Mouse (Mus musculus) hindbrain, embryonic 10.5 days (tissue): Measurements from ENCODE around the gene Slc22a20. TPM values are rescaled to one million over a fixed set of nuclear protein-coding genes. Genes with fewer than 3 reads are reported as not detected.

ENCODE experiments used
- DNase-seq: peaks from one replicate; pipeline ENCODE4 v3.0.0-alpha.2; 2017; ENCODE audit warnings: low spot score
- H3K27ac ChIP-seq: fragments of 300-500 bp; sonication (generic); 2 replicates; pipeline ENCODE4 v1.5.1; 2016; ENCODE audit warnings: mild to moderate bottlenecking, moderate library complexity
- H3K27me3 ChIP-seq: fragments of 300-500 bp; sonication (generic); 2 replicates; pipeline ENCODE4 v1.6.1; 2016; ENCODE audit warnings: mild to moderate bottlenecking; ENCODE audit not compliant: poor library complexity, insufficient read depth, severe bottlenecking
- H3K36me3 ChIP-seq: fragments of 300-500 bp; sonication (generic); 2 replicates; pipeline ENCODE4 v1.6.1; 2016; ENCODE audit warnings: mild to moderate bottlenecking, moderate library complexity
- H3K4me1 ChIP-seq: fragments of 300-500 bp; sonication (generic); replicated peaks from 2 replicates; pipeline ENCODE4 v1.6.1; 2016; ENCODE audit warnings: mild to moderate bottlenecking
- H3K4me3 ChIP-seq: fragments of 300-500 bp; sonication (generic); 2 replicates; pipeline ENCODE4 v1.5.1; 2016; ENCODE audit warnings: mild to moderate bottlenecking, moderate library complexity
- H3K9me3 ChIP-seq: fragments of 300-500 bp; sonication (generic); 2 replicates; pipeline ENCODE4 v1.6.1; 2016; ENCODE audit warnings: mild to moderate bottlenecking, moderate library complexity
- WGBS: fragments of 180-500 bp; shearing (Covaris S2); methylation state at CpG from one replicate; pipeline ENCODE4 v1.1.7; 2016; 5-methylcytosine and 5-hydroxymethylcytosine counted together
- polyA plus RNA-seq: library from polyadenylated mRNA; unstranded; fragments of >200 nt; fragmentation: Nextera tagmentation; extraction: Ambion mirVana; gene quantifications from 2 replicates; pipeline ENCODE4 v1.2.1, GENCODE M21; 2016

Gene Slc22a20
- not detected in 2 replicates for polyA plus RNA-seq

DNA sequence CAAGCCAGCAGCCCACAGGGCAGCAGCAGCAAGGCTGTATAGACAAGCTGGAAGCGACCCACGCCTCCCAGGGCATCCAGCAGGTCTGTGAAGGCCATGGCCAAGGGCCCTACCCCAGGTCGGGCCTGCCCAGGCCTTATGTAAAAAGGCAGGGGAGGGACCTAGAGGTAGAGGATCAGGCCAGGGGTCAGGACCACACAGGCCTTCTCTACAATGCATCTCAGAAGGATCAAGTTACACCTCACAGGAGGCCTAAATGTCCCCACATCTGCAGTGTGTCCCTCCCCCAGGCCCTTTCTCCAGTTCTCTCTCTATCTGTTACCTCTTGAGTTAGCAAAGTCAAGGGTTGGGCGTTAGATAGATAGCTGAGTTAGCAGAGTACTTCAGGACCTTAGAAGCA, at the start of gene Slc22a20:
Gene Slc22a20, minus strand, starts transcription at position 101 of the 400 bp plus-strand sequence.
- peaks cover 27% of the 10 kb centered on the region for H3K4me1 ChIP-seq
- 48% methylated on average over 4 of the region's 4 CpGs for WGBS
- H3K36me3 ChIP-seq, result no peaks in the 10 kb centered on the region
- H3K4me3 ChIP-seq, result 0 out of 2 replicates have a peak within 1 kb of the TSS, but pooled peaks have one; percentile 1
- no peak for DNase-seq
- H3K27me3 ChIP-seq, result no peaks in the 10 kb centered on the region
- H3K9me3 ChIP-seq, result no peaks in the 10 kb centered on the region
- H3K27ac ChIP-seq, result peak within 1 kb of the TSS; percentile 64; the same call in 1 of the 2 replicates

DNA sequence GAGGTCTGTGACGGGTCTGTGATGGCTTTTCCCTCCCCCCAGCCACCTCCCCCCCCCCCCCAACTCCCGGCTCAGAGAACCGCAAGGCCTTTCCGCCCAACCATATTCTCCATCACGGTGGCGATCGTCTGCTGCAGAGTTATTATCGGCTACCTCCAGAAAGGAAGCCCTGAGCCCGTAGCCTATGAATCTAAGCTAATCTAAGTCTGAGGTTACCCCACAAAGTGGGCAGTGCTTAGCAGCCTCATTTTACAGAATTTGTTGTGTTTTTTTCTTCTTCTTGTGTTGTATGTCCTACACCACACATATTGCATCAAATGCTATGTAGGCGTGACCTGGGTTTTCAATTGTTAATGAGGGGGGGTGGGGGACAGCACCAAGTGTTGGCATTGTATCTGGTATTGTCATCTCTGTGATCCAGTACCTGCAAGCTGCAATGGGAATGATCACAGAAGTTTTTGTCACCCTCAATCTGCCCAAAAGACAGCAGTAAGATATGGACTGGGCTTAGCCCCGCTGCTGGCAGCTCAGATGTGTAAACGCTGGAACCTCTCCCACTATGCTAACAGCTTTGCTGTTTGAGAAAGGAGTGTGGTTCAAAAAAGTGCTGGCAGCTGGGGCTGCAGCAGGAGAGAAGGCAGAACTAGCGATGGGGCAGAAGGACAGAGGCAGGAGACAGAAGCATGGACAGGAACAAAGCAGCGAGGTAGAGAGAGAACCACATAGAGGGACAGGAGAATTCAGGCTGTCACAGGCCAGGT, 44.8 kb upstream of the Slc22a20 start:
- no peaks in the 10 kb centered on the region for H3K36me3 ChIP-seq
- DNase-seq, result no peak
- no peak overlapping the region for H3K4me3 ChIP-seq
- no peak overlapping the region for H3K27ac ChIP-seq
- no peaks in the 10 kb centered on the region for H3K9me3 ChIP-seq
- H3K27me3 ChIP-seq, result no peaks in the 10 kb centered on the region
- H3K4me1 ChIP-seq, result no peaks in the 10 kb centered on the region
- WGBS, result 74% methylated on average over 14 of the region's 14 CpGs

DNA sequence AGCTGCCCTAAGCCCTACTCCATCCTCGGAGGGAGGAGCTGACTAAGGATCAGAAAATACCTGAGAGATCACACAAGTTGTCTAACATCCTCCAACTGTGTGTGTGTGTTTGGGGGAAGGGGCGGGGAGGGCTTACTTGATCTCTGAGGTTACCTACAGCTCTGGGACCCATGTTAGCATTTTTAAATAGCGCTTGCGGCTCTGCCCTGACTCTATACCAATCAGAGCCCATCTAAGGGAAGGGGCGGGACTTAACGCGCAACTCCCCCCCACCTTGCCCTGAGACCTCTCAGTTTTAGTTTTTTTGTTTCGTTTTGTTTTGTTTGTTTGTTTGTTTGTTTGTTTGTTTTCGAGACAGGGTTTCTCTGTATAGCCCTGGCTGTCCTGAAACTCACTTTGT, 43.5 kb upstream of the Slc22a20 start:
- no peaks in the 10 kb centered on the region for H3K9me3 ChIP-seq
- H3K27me3 ChIP-seq, result no peaks in the 10 kb centered on the region
- H3K4me1 ChIP-seq, result no peaks in the 10 kb centered on the region
- H3K27ac ChIP-seq, result no peak overlapping the region
- 79% methylated on average over 9 of the region's 9 CpGs for WGBS
- H3K36me3 ChIP-seq, result no peaks in the 10 kb centered on the region
- no peak for DNase-seq
- no peak overlapping the region for H3K4me3 ChIP-seq

DNA sequence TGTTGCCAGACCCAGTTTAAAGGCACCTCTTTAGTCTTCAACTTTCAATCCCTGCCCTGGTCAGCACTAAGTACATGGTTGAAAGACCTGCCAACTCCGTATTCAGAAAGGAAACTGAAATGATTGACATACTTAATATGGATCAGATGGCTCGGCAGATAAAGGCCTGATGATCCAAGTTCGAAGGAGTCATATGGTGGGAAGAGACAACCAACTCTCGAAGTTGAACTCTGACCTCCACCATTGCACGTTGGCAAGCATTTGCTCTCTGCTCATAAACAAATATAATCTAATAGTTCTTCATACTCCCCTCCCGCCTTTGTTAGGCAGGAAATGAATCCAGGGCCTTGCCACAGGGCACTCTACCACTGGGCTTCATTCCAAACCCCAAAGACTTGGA, 43.0 kb upstream of the Slc22a20 start:
- Histone ChIP-seq H3K27me3 (no peaks in the 10 kb centered on the region), H3K36me3 (no peaks in the 10 kb centered on the region), H3K4me1 (no peaks in the 10 kb centered on the region), H3K27ac (no peak overlapping the region), H3K9me3 (no peaks in the 10 kb centered on the region), H3K4me3 (no peak overlapping the region)
- DNase-seq, result no peak
- WGBS, result 91% methylated on average over 6 of the region's 6 CpGs

DNA sequence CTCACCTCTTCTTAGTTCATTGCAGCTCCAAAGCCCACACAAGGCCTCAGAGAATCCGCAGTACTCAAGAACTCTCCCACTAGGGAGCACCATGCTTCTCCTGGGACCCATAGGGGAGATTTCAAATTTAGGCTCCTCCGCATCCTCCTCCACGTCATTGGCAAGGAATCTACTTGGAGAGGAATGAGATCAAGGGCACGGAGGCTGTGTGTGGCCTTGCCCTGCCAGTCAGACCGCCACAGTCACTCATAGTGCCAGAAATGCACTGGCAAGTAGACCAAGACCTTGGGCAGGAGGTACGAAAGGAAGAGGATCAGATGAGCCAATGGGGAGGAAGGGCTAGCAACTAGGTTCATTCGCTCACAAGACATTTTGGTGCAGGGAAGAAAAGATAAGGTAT, 38.0 kb upstream of the Slc22a20 start:
- Histone ChIP-seq H3K9me3 (no peaks in the 10 kb centered on the region), H3K27ac (0 out of 2 replicates have a peak overlapping the region, but pooled peaks have one; percentile 6), H3K36me3 (no peaks in the 10 kb centered on the region), H3K4me1 (peaks cover 9% of the 10 kb centered on the region; the same call in 1 of the 2 replicates), H3K4me3 (no peak overlapping the region), H3K27me3 (peaks cover 5% of the 10 kb centered on the region; the same call in 1 of the 2 replicates)
- 85% methylated on average over 7 of the region's 7 CpGs for WGBS
- no peak for DNase-seq

DNA sequence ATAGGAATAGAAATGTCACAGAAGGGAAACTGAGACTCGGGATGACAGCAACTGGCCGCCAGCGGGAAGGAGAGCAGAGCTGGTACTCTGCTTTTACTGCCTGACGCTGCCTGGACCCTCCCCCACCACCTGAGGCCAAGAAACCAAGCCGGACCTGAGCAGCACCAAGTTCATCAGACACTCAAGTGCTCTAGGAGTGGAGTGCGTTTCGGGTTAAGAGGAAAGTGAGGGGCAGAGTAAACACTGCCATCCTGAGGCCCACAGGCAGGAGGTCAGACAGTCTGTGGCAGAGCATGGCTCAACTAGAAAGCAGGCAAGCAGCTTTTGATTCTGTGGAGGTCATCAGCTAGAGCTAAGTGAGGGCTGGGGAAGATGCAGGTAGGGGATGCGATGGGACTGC, 37.1 kb upstream of the Slc22a20 start:
- DNase-seq, result no peak
- Histone ChIP-seq H3K9me3 (no peaks in the 10 kb centered on the region), H3K27me3 (peaks cover 5% of the 10 kb centered on the region; the same call in 1 of the 2 replicates), H3K27ac (no peak overlapping the region), H3K4me3 (no peak overlapping the region), H3K4me1 (peaks cover 9% of the 10 kb centered on the region; the same call in 1 of the 2 replicates), H3K36me3 (no peaks in the 10 kb centered on the region)
- WGBS, result 64% methylated on average over 8 of the region's 8 CpGs

DNA sequence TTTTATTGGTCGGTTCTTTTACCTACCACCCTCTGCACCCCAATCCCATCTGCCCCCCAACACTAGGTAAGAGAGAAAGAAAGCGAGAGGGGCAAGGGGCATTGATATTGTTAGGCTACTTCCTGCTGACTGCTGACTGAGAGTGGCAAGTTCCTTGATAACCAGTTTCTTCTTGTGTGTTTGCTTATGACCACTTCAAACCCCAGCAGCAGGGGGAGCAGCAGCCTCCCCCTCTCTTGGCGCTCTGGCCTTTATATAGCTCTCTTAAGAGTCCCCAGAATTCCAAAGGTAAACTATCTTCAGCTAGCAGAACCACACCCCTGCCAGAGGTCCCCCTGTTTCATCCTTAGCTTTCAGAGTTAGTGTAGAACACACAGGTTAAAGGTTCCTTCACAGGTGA, 34.3 kb upstream of the Slc22a20 start:
- WGBS, result 56% methylated on average over 3 of the region's 3 CpGs
- no peak for DNase-seq
- H3K4me3 ChIP-seq, result no peak overlapping the region
- H3K9me3 ChIP-seq, result no peaks in the 10 kb centered on the region
- no peaks in the 10 kb centered on the region for H3K36me3 ChIP-seq
- H3K27ac ChIP-seq, result no peak overlapping the region
- H3K4me1 ChIP-seq, result peaks cover 21% of the 10 kb centered on the region
- H3K27me3 ChIP-seq, result peaks cover 29% of the 10 kb centered on the region

DNA sequence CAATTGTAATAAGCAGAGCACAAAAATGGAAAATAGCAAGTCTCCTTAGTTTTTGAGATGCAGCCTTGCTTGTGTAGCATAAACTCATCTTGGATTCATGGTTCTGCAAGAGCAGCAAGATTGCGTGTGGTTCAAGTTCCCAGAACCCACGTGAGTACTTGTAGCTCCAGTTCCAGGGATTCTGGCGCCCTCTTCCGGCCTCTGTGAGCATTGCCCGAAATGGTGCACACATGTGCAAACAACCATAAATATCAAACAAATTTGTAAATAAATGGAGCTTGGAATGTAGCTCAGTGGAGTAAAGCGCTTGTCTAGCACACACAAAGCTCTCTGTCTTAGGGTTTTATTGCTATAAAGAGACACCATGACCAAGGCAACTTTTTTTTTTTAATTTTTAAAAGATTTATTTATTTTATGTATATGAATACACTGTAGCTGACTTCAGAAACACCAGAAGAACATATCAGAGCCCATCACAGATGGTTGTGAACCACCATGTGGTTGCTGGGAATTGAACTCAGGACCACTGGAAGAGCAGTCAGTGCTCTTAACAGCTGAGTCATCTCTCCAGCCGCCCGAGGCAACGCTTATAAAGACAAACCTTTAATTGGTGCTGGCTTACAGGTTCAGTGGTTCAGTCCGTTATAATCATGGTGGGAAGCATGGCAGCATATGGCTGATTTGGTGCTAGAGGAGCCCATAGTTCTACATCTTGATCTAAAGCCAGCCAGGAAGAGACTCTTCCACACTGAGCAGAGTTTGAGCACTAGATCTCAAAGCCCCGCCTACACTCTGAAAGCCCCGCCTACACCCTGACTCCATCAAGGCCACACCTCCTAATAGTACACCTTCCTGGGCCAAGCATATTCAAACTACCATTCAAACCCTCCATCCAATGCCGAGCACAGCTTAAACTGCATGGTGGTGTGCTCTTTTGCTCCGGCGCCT, 32.5 kb upstream of the Slc22a20 start:
- no peaks in the 10 kb centered on the region for H3K9me3 ChIP-seq

DNA sequence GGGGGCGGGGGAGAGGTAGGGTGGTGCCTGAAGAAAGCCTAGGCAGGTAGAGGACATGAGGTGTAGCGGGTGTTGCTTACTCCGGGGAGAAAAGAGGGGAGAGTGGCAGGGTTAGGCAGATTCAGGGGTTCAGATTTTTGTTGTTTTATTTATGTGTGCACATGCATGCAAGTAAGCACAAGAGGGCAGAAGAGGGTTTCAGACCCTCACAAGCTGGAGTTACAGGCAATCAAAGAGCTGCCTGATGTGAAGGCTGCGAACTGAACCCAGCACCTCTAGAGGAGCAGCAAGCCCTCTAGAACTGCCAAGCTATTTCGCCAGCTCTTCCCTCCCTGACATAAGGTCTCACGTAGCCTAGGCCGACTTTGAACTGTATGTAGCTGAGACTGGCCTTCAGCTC, 30.6 kb upstream of the Slc22a20 start:
- peaks cover 45% of the 10 kb centered on the region for H3K27me3 ChIP-seq
- no peaks in the 10 kb centered on the region for H3K9me3 ChIP-seq
- whole genome bisulfite sequencing, result 44% methylated on average over 7 of the region's 7 CpGs
- H3K27ac ChIP-seq, result no peak overlapping the region
- H3K4me3 ChIP-seq, result peak overlapping the region; percentile 65; the same call in 1 of the 2 replicates
- no peak for DNase-seq
- peaks cover 32% of the 10 kb centered on the region for H3K4me1 ChIP-seq
- no peaks in the 10 kb centered on the region for H3K36me3 ChIP-seq

More for the DNA sequence above, 32.5 kb upstream of the Slc22a20 start:
- Histone ChIP-seq H3K27ac (no peak overlapping the region), H3K4me1 (peaks cover 34% of the 10 kb centered on the region), H3K36me3 (no peaks in the 10 kb centered on the region), H3K4me3 (no peak overlapping the region), H3K27me3 (peaks cover 43% of the 10 kb centered on the region)
- WGBS, result 31% methylated on average over 15 of the region's 15 CpGs
- DNase-seq, result peak; percentile 86

DNA sequence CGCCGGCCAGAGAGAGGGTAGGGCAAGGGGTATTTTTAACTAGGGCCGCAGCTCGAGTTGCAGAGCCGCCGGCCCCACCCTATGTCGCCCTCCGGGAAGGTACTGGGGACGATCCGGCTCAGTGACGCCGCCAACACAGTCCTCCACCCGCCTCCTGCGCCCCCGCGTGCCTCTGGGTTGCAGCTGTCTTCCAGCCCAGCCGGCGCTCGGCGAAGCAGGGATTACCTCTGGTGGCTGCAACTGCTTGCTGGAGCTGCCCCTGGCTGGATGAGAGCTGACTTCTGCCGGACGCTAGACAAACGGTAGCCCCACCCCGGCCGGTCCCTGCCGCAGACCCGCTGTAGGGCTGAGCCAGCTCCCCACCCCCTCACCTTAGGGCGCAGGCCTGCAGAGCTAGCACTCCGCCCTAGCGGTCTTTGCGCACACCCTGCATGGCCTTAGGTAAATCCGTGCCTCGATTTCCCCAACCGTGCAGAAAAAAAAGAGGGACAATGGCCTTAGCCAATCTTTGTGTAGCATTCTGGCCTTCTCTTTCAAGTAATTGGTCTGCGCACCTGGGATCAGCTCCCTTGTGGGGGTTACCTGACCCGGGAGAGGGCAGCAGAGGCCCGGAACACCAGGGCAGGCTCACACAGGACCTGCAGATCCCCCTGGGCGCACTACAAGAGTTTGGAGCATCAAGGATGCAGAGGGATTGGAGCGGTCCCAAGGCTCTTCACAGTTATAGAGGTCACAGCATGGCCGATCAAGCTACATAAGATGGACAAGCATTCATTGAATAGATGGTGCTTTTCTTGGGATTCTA, 29.8 kb upstream of the Slc22a20 start, which contains the start of gene Capn1:
Gene Capn1, minus strand, starts transcription at position 387 of the 805 bp plus-strand sequence.
- Histone ChIP-seq H3K4me1 (peaks cover 35% of the 10 kb centered on the region), H3K27ac (peak within 1 kb of the TSS; percentile 85), H3K27me3 (peaks cover 45% of the 10 kb centered on the region), H3K9me3 (no peaks in the 10 kb centered on the region), H3K4me3 (peak within 1 kb of the TSS; percentile 65), H3K36me3 (no peaks in the 10 kb centered on the region)
- DNase-seq, result peak; percentile 77
- 2% methylated on average over 40 of the region's 40 CpGs for WGBS

DNA sequence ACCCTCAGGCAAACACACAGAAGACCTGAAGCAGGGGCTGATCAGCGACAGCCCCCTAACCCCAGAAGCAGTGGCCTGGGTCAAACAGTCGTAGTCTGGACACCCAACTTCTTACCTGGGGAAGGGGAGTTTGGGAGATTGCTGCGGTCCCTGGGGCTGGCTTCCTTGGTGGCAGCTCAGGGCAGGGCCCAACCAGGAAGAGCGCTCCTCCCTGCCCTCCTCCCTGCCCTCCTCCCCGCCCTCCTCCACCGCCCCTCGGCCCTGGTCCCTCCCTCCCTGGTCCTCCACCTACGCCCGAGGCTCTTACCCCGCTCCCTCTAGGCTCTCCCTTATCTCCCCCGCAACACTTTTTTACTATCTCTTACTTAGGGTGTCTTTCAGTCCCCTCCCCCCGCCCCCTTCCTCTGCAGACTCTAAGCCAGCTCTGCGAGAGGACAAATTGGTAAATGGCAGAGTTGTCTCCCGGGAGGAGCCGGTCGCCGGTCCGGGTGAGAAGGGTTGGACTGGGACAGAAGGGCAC, 29.1 kb upstream of the Slc22a20 start:
- 3% methylated on average over 18 of the region's 18 CpGs for WGBS
- Histone ChIP-seq H3K36me3 (no peaks in the 10 kb centered on the region), H3K9me3 (no peaks in the 10 kb centered on the region), H3K4me3 (peak overlapping the region; percentile 65), H3K4me1 (peaks cover 35% of the 10 kb centered on the region), H3K27me3 (peaks cover 45% of the 10 kb centered on the region), H3K27ac (peak overlapping the region; percentile 85)
- DNase-seq, result no peak

DNA sequence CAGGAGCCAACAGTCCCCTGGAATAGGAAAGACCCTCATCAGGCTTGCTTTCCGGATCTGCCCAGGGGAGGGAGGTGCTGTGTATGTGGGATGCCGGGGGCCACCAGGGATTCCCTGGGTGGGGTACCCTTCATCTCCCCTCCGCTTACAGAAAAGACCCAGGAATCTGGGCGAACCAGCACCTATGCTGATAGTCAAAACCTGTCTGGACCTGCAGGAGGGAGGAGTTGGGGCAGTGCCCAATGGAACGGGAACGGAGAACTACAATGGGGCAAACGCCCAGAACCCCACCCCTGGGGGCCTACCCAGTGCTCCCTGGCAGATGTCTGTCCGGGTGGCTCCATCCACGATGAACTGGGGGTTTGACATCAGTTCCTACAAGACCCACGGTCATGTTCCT, 27.7 kb upstream of the Slc22a20 start:
- peaks cover 45% of the 10 kb centered on the region for H3K27me3 ChIP-seq
- H3K36me3 ChIP-seq, result no peaks in the 10 kb centered on the region
- no peaks in the 10 kb centered on the region for H3K9me3 ChIP-seq
- no peak overlapping the region for H3K4me3 ChIP-seq
- no peak overlapping the region for H3K27ac ChIP-seq
- H3K4me1 ChIP-seq, result peaks cover 35% of the 10 kb centered on the region
- DNase-seq, result no peak
- WGBS, result 89% methylated on average over 10 of the region's 10 CpGs
